Mouse (Mus musculus): Measurements from ENCODE around the gene Olfr204.
"Not testable (repeated sequence)": the region's sequence is repeated elsewhere in the genome, so short reads cannot be mapped to it uniquely, and the experiment has no call there.

DNA sequence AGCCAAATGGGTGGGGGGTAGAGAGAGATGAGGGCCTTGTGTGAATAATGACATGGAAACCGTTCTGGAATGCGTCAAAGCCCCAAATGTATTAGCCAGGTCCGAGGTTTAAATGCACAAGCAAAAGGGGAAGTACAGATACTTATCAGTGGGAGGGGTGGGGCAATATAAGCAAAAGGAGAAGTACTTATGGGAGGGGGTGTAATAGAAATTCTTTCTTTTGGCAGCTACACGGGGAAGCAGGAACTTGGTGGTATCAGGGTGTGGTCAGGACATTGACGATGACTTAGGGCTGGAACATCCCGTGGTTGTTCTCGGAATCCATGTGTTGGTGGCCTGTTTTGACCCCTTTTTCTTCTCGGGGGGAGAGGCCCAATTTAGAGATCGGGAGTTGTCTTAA is 30.5 kb downstream of the Olfr204 start:
- TF ChIP-seq MAX (IDR thresholded peaks at IDR 0.05; ENCODE audit: low read length); CTCF (conservative IDR thresholded peaks at IDR 0.05 in 1 of 2, IDR thresholded peaks at IDR 0.05 in 1 of 2; ENCODE audit: low read depth in 2 of 2, low read length in 2 of 2); POLR2A (IDR thresholded peaks at IDR 0.05; ENCODE audit: low read depth, low read length); POLR2AphosphoS2 (IDR thresholded peaks at IDR 0.05; ENCODE audit: low read depth, low read length); CHD2 (IDR thresholded peaks at IDR 0.05; ENCODE audit: low read length); ZNF384 (IDR thresholded peaks at IDR 0.05; ENCODE audit: low read depth, low read length); NRF1 (IDR thresholded peaks at IDR 0.05; ENCODE audit: low read depth, low read length); HCFC1 (IDR thresholded peaks at IDR 0.05; ENCODE audit: low read depth, low read length); MAFK (IDR thresholded peaks at IDR 0.05; ENCODE audit: insufficient replicate concordance, low read length); RCOR1 (conservative IDR thresholded peaks at IDR 0.05; ENCODE audit: low read depth, low read length): not testable (repeated sequence)
